Comparison of ENCODE assay signal across 13 mouse cellular contexts in genomic region chr10:107704443-107704842, GRCm38 (mm10). TPM values are rescaled to one million over a fixed set of nuclear protein-coding genes. Genes with fewer than 3 reads are reported as not detected.
DNase-seq lines count a peak whose midpoint lies in the region; ATAC-seq and TF ChIP-seq lines count a peak whose summit lies in the region.
"Had no signal": no experiment of that assay in that cellular context is flagged by ENCODE, and none has a peak within 500 bp of the region (broad histone marks: within the 10 kb centered on the region; RNA-seq: fewer than 3 reads in every experiment).

No protein-coding gene starts in this region.

- DNase-seq in forebrain, postnatal 0 days: peak; percentile 48
- DNase-seq in forebrain, embryonic 10.5 days (ENCODE audit: extremely low spot score, low spot score): no peak
- no peak for DNase-seq in left cerebral cortex, adult 2 months (ENCODE audit: extremely low spot score in 1 of 2, low spot score in 2 of 2)
- DNase-seq in left cerebral cortex, adult 8-10 months (ENCODE audit: low spot score in 2 of 2): no peak
- DNase-seq in CH12.LX (ENCODE audit: extremely low read depth): peak; percentile 14
- DNase-seq in embryo, embryonic 11.5 days (ENCODE audit: low read depth, low spot score): peak; percentile 13
- DNase-seq in spleen, adult 18-20 months: no peak
- DNase-seq: adrenal gland, adult 8-10 months; gastrocnemius, postnatal 14 days had no signal

- TF ChIP-seq RAD21 in CH12.LX (IDR thresholded peaks at IDR 0.05; ENCODE audit: low read depth, low read length): peak; percentile 42

- H3K36me3 ChIP-seq in forebrain, postnatal 0 days (ENCODE audit: insufficient read depth): no peaks in the 10 kb centered on the region
- H3K36me3 ChIP-seq in forebrain, embryonic 10.5 days (replicated peaks): no peaks in the 10 kb centered on the region
- H3K36me3 ChIP-seq in CH12.LX (replicated peaks in 1 of 2; ENCODE audit: control insufficient read depth in 1 of 2, insufficient read depth in 1 of 2, low read length in 1 of 2): no peaks in the 10 kb centered on the region
- H3K36me3 ChIP-seq: embryonic facial prominence, embryonic 12.5 days had no signal

- 44% methylated on average over 3 of the region's 3 CpGs for WGBS in forebrain, postnatal 0 days
- 59% methylated on average over 3 of the region's 3 CpGs for WGBS in forebrain, embryonic 10.5 days

- no peak overlapping the region for H3K4me3 ChIP-seq in forebrain, postnatal 0 days (ENCODE audit: low read depth, low read length)
- no peak overlapping the region for H3K4me3 ChIP-seq in forebrain, embryonic 10.5 days
- H3K4me3 ChIP-seq in left cerebral cortex, adult 2 months: no peak overlapping the region
- no peak overlapping the region for H3K4me3 ChIP-seq in CH12.LX (replicated peaks in 1 of 3; ENCODE audit: low read depth in 2 of 3, low read length in 2 of 3, poor library complexity in 1 of 3)
- H3K4me3 ChIP-seq: embryonic facial prominence, embryonic 12.5 days; megakaryocyte, embryonic 14.5 days had no signal

- no peaks in the 10 kb centered on the region for H3K4me1 ChIP-seq in forebrain, postnatal 0 days (ENCODE audit: insufficient read depth)
- no peaks in the 10 kb centered on the region for H3K4me1 ChIP-seq in forebrain, embryonic 10.5 days
- H3K4me1 ChIP-seq in CH12.LX (ENCODE audit: control insufficient read depth in 1 of 2, insufficient read depth in 2 of 2): no peaks in the 10 kb centered on the region
- H3K4me1 ChIP-seq: embryonic facial prominence, embryonic 12.5 days; megakaryocyte, embryonic 14.5 days had no signal

- H3K27me3 ChIP-seq in forebrain, postnatal 0 days (ENCODE audit: insufficient read depth, low read length): no peaks in the 10 kb centered on the region
- H3K27me3 ChIP-seq in forebrain, embryonic 10.5 days (ENCODE audit: poor library complexity, severe bottlenecking): no peaks in the 10 kb centered on the region
- no peaks in the 10 kb centered on the region for H3K27me3 ChIP-seq in CH12.LX (replicated peaks)
- H3K27me3 ChIP-seq: embryonic facial prominence, embryonic 12.5 days; megakaryocyte, embryonic 14.5 days had no signal

- TF ChIP-seq POLR2A in CH12.LX (IDR thresholded peaks at IDR 0.05; ENCODE audit: low read depth, low read length): no peak

- no peak overlapping the region for H3K4me2 ChIP-seq in forebrain, postnatal 0 days (ENCODE audit: low read depth)
- H3K4me2 ChIP-seq in CH12.LX (ENCODE audit: insufficient read depth, low read depth, poor library complexity, severe bottlenecking): no peak overlapping the region
- H3K4me2 ChIP-seq: embryonic facial prominence, embryonic 12.5 days had no signal

- intact Hi-C loops in left cerebral cortex, adult 2 months (cut with DNase I): loop anchor here (1.0 to 2.0 kb wide), 2 partner anchors 261 to 772 kb away; no protein-coding TSS in a partner anchor

- dilution Hi-C loops in CH12.LX (cut with MboI; ENCODE audit: extremely low pct_ligation_motif_present, extremely low pct_unique_long_range_greater_than_20kb, low sequenced_read_pairs): no loop called here

- ATAC-seq in forebrain, postnatal 0 days: no peak
- ATAC-seq in cerebellum, adult (ENCODE audit: insufficient number of reproducible peaks, low FRiP score, low TSS enrichment): no peak
- ATAC-seq: hindbrain, embryonic 16.5 days had no signal

- in situ Hi-C loops in CH12.LX (cut with MboI; ENCODE audit: low pct_ligation_motif_present, low pct_unique_long_range_greater_than_20kb, low sequenced_read_pairs): no loop called here

- no peaks in the 10 kb centered on the region for H3K9me3 ChIP-seq in forebrain, postnatal 0 days (ENCODE audit: low read length)
- H3K9me3 ChIP-seq in forebrain, embryonic 10.5 days: no peaks in the 10 kb centered on the region
- H3K9me3 ChIP-seq in CH12.LX (replicated peaks; ENCODE audit: low read length): no peaks in the 10 kb centered on the region
- H3K9me3 ChIP-seq: embryonic facial prominence, embryonic 12.5 days; megakaryocyte, embryonic 14.5 days had no signal

- H3K27ac ChIP-seq in forebrain, postnatal 0 days (ENCODE audit: low read depth, low read length): no peak overlapping the region
- no peak overlapping the region for H3K27ac ChIP-seq in forebrain, embryonic 10.5 days
- H3K27ac ChIP-seq in left cerebral cortex, adult 2 months: no peak overlapping the region
- H3K27ac ChIP-seq in CH12.LX (ENCODE audit: insufficient read depth, low read depth): no peak overlapping the region
- H3K27ac ChIP-seq: embryonic facial prominence, embryonic 12.5 days had no signal

- no peaks in the 10 kb centered on the region for H3K79me2 ChIP-seq in CH12.LX (replicated peaks; ENCODE audit: control insufficient read depth, extremely low read depth, insufficient read depth, poor library complexity, severe bottlenecking)

- peak; percentile 55 for TF ChIP-seq CTCF in forebrain, postnatal 0 days (IDR thresholded peaks at IDR 0.05; ENCODE audit: low read depth)
- peak; percentile 61 for TF ChIP-seq CTCF in left cerebral cortex, adult 2 months (IDR thresholded peaks at IDR 0.05)
- peak in 1 of 2 experiments; percentile 33; a peak in 2 of 4 replicates for TF ChIP-seq CTCF in CH12.LX (conservative IDR thresholded peaks at IDR 0.05 in 1 of 2, IDR thresholded peaks at IDR 0.05 in 1 of 2; ENCODE audit: low read depth in 2 of 2, low read length in 2 of 2)

- H3K9ac ChIP-seq in forebrain, postnatal 0 days: no peak overlapping the region
- H3K9ac ChIP-seq in CH12.LX (ENCODE audit: insufficient read depth, low read depth): no peak overlapping the region
- H3K9ac ChIP-seq: embryonic facial prominence, embryonic 12.5 days had no signal

- TF ChIP-seq EP300 in CH12.LX (IDR thresholded peaks at IDR 0.05; ENCODE audit: low read length): no peak

TF ChIP-seq in CH12.LX, 34 proteins besides CTCF, POLR2A, EP300 and RAD21:
- no peak for TF ChIP-seq CHD1 (IDR thresholded peaks at IDR 0.05; ENCODE audit: low read depth, low read length)
- peak; percentile 83 for TF ChIP-seq ZNF384 (IDR thresholded peaks at IDR 0.05; ENCODE audit: low read depth, low read length)
- TF ChIP-seq JUN (IDR thresholded peaks at IDR 0.05; ENCODE audit: insufficient read depth, low read depth, low read length): no peak
- TF ChIP-seq JUND (conservative IDR thresholded peaks at IDR 0.05; ENCODE audit: low read depth, low read length): no peak
- TF ChIP-seq ZC3H11A (IDR thresholded peaks at IDR 0.05; ENCODE audit: low read depth, low read length): no peak
- no peak for TF ChIP-seq MAZ (IDR thresholded peaks at IDR 0.05; ENCODE audit: low read depth, low read length)
- TF ChIP-seq PAX5 (IDR thresholded peaks at IDR 0.05; ENCODE audit: low read length): no peak
- TF ChIP-seq MAFK (IDR thresholded peaks at IDR 0.05; ENCODE audit: insufficient replicate concordance, low read length): no peak
- peak; percentile 15; the same call in 1 of the 2 replicates for TF ChIP-seq SMC3 (IDR thresholded peaks at IDR 0.05; ENCODE audit: low read depth, low read length)

RNA-seq across cellular contexts. Expression of gene Ptprq, which starts 15.4 kb away (rescaled TPM):
- 0.08 and 0.10 TPM in 2 replicates for total RNA-seq in forebrain, postnatal 0 days (2014; rRNA removed)
- 0.09 and 0.10 TPM in 2 replicates for polyA plus RNA-seq in forebrain, postnatal 0 days (2015; fragmentation: Nextera tagmentation; extraction: Ambion mirVana)
- 0.02 and 0.04 TPM in 2 replicates for polyA plus RNA-seq in forebrain, embryonic 10.5 days (2016; fragmentation: Nextera tagmentation; extraction: Ambion mirVana)
- under 1 TPM; 0.05 to 0.09 TPM for total RNA-seq in left cerebral cortex, adult 2 months (2021)
- under 1 TPM in 3 of 4 experiments, not detected in 1; 0.11 to 0.25 (median 0.23) TPM for total RNA-seq in left cerebral cortex, adult 8-10 months (2022)
- total RNA-seq in CH12.LX (2012; rRNA removed) (not detected in 2 replicates), CH12.LX (2014; rRNA removed) (not detected in 2 replicates)
- not detected in 2 replicates for polyA plus RNA-seq in CH12.LX (2012; ENCODE audit: insufficient read length, low read depth)

Comparison
In these comparisons a context has a peak if more than half of its experiments do, and no peak if none do; other contexts are left out.
1. DNase-seq: peak in forebrain, postnatal 0 days (single experiment), CH12.LX (single experiment) and embryo, embryonic 11.5 days (single experiment); none in forebrain, embryonic 10.5 days (single experiment), left cerebral cortex, adult 2 months (0 of 2), left cerebral cortex, adult 8-10 months (0 of 2) and spleen, adult 18-20 months (0 of 2).